Mouse (Mus musculus): Measurements from ENCODE around the gene Smarca2. TPM values are rescaled to one million over a fixed set of nuclear protein-coding genes. Genes with fewer than 3 reads are reported as not detected.
A peak's percentile ranks its signal among the peaks of the same experiment; 100 is the strongest.

Gene Smarca2
- polyA plus RNA-seq, 1 experiment from 2014 or later = 29.6 TPM

DNA sequence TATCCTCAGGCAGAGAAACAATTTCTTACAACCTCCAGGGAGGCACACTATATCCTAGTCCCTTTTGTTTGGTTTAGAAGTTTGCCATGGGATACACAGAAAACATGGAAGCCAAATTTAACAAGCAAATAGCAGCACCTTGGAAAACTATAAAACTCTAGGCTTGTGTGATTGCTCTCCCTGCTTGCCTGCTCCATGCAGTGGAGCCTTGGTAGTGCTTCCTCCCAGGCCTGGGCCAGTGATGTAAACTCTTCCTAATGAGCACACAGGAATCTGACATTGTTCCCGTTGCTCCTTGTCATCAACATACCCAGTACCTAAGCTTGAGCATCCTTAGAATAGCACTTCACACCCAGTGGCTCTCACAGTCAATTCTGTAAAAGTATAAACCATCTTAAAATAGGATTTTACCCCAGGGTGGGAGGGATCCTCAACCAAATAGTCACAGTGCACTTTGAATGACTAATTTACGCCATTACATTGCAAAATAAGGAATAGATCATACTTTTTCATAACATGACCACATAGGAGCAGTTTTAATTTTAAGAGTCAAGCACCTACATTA lies 1.5 kb upstream of the Smarca2 start:
- WGBS = 40% methylated on average over 2 of the region's 2 CpGs
- no peak overlapping the region for H3K9ac ChIP-seq (ENCODE audit: low read depth, low read length)
- H3K27me3 ChIP-seq (replicated peaks; ENCODE audit: control insufficient read depth, insufficient read depth, low read length) = no peaks in the 10 kb centered on the region
- 0 out of 2 replicates have a peak overlapping the region, but pooled peaks have one; percentile 18 for H3K27ac ChIP-seq (ENCODE audit: low read length)
- H3K4me2 ChIP-seq (ENCODE audit: low read depth, low read length) = no peak overlapping the region
- no peaks in the 10 kb centered on the region for H3K9me3 ChIP-seq (ENCODE audit: control insufficient read depth, low read length)
- ATAC-seq = no peak
- H3K36me3 ChIP-seq (ENCODE audit: control insufficient read depth, insufficient read depth, low read length) = no peaks in the 10 kb centered on the region
- H3K4me3 ChIP-seq (ENCODE audit: low read length) = no peak overlapping the region
- peaks cover 3% of the 10 kb centered on the region for H3K4me1 ChIP-seq (ENCODE audit: control insufficient read depth, insufficient read depth, low read length)

DNA sequence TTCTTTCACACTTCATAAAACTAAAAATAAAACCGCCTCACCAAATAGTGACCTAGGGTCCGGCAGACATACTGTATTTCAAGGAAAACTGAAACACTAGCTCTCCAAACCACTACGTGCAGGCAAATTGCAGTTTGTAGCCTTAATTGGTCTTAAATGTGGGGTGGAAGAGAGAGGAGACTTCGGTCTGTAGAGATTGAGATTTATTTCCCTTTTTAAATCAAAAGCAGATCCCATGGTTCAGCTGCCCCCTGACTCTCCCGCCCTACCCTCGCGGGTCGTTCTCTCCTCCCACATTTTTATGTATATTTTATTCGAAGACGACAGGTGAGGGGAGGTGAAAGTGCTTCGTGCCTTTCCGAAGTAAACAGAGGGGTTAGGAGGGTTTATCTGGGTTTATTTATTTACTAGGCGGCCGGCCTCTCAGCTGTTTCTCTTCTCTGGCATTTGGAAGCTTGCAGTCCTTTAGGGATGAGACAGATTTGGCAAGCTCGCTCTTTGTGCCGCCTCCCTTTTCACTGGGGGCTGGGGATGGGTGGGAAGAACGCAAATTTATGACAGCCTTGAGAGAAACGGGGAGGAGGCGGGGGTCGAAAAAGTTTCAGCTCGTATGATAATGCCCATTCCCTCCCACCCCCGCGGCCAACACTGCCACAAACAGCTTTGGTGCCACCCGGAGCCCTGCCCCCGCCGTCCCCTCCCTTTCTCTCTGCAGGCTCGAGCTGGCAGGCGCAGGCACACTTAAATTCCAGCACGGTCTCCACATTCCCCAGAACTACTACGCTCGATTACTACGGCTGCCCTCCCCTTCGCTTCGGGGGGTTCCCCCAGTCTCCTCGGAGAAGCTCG lies 720 bp upstream of the Smarca2 start:
- WGBS = 2% methylated on average over 36 of the region's 36 CpGs
- H3K4me3 ChIP-seq (ENCODE audit: low read length) = peak overlapping the region; percentile 78
- peak; percentile 55 for ATAC-seq
- H3K36me3 ChIP-seq (ENCODE audit: control insufficient read depth, insufficient read depth, low read length) = no peaks in the 10 kb centered on the region
- H3K27ac ChIP-seq (ENCODE audit: low read length) = peak overlapping the region; percentile 95
- H3K27me3 ChIP-seq (replicated peaks; ENCODE audit: control insufficient read depth, insufficient read depth, low read length) = no peaks in the 10 kb centered on the region
- no peaks in the 10 kb centered on the region for H3K9me3 ChIP-seq (ENCODE audit: control insufficient read depth, low read length)
- H3K4me1 ChIP-seq (ENCODE audit: control insufficient read depth, insufficient read depth, low read length) = peaks cover 4% of the 10 kb centered on the region
- H3K9ac ChIP-seq (ENCODE audit: low read depth, low read length) = peak overlapping the region; percentile 70
- peak overlapping the region; percentile 97 for H3K4me2 ChIP-seq (ENCODE audit: low read depth, low read length)

DNA sequence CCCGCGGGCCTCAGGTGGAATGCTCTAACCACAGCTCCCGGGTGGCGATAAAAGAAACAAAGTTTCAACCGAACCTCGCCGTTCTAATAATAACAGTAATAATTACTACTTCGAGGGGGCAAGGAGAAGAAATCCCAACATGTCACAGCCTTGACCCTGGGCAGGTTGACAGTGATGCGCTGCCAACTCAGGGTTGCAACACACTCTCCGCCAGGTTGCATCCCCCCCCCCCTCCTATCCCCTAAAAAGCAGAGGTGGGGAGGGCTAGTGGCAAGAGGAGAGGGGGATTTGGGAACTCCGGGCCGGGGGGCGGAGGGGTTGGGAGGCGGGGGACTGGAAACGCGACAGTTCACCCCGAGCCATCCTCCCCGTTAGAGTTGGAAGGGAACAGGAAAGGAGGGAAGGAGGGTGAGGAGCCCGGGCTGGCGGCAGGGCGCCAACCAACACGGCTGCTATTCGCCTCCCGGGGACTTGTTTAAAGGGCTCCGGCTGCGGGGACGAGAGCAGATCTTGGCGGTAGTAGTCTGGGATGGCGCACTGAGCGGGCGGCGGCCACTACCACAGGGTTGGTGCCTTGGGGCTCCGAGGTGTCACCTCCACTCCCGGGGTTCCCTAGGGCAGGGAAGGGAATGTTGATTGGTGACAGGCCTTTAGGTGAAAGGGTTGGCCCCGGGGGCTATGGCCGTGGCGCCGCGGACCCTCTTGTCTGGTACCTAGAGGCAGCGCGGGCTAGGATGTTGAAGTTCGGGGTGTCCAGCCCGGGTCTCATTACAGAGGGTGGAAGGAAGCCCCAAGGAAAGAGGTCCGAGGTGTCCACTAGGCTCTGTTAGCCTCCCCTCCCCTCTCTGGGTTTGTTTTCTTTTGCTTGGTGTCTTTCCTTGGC lies 829 bp downstream of the Smarca2 start:
- peaks cover 8% of the 10 kb centered on the region for H3K4me1 ChIP-seq (ENCODE audit: control insufficient read depth, insufficient read depth, low read length)
- peak overlapping the region; percentile 87 for H3K27ac ChIP-seq (ENCODE audit: low read length)
- H3K4me2 ChIP-seq (ENCODE audit: low read depth, low read length) = peak overlapping the region; percentile 97
- under 1% methylated on average over 44 of the region's 44 CpGs for WGBS
- peak overlapping the region; percentile 85 for H3K9ac ChIP-seq (ENCODE audit: low read depth, low read length)
- no peak for ATAC-seq
- H3K36me3 ChIP-seq (ENCODE audit: control insufficient read depth, insufficient read depth, low read length) = no peaks in the 10 kb centered on the region
- no peaks in the 10 kb centered on the region for H3K9me3 ChIP-seq (ENCODE audit: control insufficient read depth, low read length)
- peak overlapping the region; percentile 78 for H3K4me3 ChIP-seq (ENCODE audit: low read length)
- H3K27me3 ChIP-seq (replicated peaks; ENCODE audit: control insufficient read depth, insufficient read depth, low read length) = no peaks in the 10 kb centered on the region

DNA sequence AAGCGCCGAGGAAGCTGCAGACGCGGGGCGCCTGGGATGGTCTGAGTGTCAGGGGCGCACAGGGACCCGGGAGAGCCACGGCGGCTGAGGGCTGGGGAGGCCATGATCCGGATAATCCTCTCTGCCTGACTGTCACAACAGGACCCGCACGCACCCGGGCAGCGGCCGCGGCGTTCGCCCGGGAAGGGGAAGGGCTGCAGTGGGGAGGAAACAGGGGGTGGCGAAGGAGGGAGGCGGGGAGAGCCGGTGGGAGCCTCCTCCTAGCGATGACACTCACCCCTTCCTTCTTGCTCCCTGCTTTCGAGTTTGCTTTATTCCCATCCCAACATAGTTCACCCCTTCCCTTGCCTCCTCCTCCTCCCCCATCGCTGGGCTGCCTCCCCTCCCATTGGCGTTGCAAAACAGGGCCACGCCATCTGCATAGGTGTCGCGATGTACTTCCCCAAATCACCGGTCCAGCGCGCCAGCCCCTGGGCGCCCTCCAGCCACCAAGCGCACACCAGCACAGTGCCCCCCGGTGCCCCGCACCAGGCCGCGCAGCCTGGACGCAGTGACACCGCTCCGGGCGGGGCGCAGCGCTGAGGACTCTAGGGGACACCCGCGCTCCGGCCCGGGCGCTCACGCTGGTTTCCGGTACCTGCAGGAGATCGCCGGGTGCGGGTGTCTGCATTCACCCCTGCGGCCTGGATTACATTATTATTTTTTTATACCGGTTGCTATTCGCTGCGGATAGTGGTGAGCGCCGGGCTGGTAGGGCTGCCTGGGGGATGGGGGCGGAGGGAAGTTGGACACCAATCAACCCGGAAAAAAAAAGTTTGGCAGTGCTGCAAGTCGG lies 1.7 kb downstream of the Smarca2 start:
- no peaks in the 10 kb centered on the region for H3K9me3 ChIP-seq (ENCODE audit: control insufficient read depth, low read length)
- peak; percentile 27 for ATAC-seq
- H3K4me3 ChIP-seq (ENCODE audit: low read length) = peak overlapping the region; percentile 78
- no peaks in the 10 kb centered on the region for H3K36me3 ChIP-seq (ENCODE audit: control insufficient read depth, insufficient read depth, low read length)
- no peaks in the 10 kb centered on the region for H3K27me3 ChIP-seq (replicated peaks; ENCODE audit: control insufficient read depth, insufficient read depth, low read length)
- peaks cover 8% of the 10 kb centered on the region for H3K4me1 ChIP-seq (ENCODE audit: control insufficient read depth, insufficient read depth, low read length)
- H3K9ac ChIP-seq (ENCODE audit: low read depth, low read length) = peak overlapping the region; percentile 85
- peak overlapping the region; percentile 87 for H3K27ac ChIP-seq (ENCODE audit: low read length)
- H3K4me2 ChIP-seq (ENCODE audit: low read depth, low read length) = peak overlapping the region; percentile 97
- under 1% methylated on average over 63 of the region's 63 CpGs for WGBS

DNA sequence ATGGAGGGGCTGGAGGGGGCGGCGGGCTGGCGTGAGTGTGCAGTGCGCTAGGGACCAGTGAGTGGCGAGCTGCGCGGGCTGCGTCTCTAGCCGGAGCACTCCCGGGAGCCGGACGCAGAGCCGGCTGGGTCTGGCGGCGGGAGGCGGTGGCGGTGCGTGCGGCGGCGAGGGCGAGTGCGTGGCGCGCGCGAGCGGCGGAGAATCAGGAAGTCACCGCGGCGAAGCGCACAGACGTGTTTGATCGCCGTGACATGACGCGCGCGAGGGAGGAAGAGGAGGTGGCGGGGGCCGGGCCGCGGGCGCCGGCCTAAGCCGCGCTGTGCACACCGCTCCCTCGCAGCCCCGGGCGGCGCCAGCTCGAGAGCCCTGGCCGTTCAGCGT lies 2.3 kb downstream of the Smarca2 start:
- Histone ChIP-seq H3K27ac (ENCODE audit: low read length) (peak overlapping the region; percentile 87), H3K4me1 (ENCODE audit: control insufficient read depth, insufficient read depth, low read length) (peaks cover 8% of the 10 kb centered on the region), H3K4me3 (ENCODE audit: low read length) (peak overlapping the region; percentile 78), H3K9ac (ENCODE audit: low read depth, low read length) (peak overlapping the region; percentile 85), H3K4me2 (ENCODE audit: low read depth, low read length) (peak overlapping the region; percentile 97), H3K9me3 (ENCODE audit: control insufficient read depth, low read length) (no peaks in the 10 kb centered on the region), H3K36me3 (ENCODE audit: control insufficient read depth, insufficient read depth, low read length) (no peaks in the 10 kb centered on the region), H3K27me3 (replicated peaks; ENCODE audit: control insufficient read depth, insufficient read depth, low read length) (no peaks in the 10 kb centered on the region)
- 1% methylated on average over 50 of the region's 56 CpGs for WGBS
- ATAC-seq = peak; percentile 29

DNA sequence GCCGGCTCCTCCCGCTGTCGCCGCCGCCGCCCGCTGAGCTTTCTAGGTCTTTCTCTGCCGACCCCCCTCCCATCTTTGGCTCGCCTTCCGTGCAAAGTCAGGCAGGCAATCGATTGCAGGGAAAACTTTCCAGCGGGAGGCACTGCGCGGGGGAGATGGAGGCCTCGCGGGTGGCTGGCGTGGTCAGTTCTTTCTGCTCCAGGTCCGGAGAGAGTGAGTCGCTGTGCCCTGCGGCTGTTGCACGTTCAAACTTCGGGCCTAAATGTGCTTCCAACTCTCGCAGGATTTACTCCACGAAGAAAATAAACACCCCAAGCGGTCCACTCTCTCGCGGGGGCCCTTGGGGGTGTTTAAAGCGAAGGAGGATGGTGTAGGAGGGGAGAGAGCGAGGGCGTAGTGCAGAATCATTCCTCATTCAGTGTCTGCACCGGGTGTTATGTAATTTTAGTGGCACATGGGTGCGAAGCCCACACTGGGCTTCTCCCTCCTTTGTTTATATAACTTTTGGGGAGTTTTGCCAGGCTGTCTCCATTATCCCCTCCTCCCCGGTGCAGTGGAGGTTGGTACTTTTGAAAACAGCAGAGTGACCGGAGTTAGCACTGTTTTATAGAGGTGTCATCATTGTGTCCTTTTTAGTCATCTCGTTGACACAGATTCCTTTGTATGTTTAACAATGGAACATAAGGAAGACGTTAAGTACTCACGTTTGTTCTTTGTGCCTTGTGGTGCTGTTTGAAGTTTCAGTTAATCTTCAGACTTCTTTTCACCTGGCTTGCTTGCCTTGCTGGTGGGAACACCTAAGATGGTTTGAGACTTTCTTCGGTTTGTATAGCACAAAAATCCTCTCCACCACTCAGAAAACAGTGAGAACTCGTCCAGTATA lies 2.9 kb downstream of the Smarca2 start:
- 1% methylated on average over 39 of the region's 39 CpGs for WGBS
- ATAC-seq = no peak
- peak overlapping the region; percentile 97 for H3K4me2 ChIP-seq (ENCODE audit: low read depth, low read length)

DNA sequence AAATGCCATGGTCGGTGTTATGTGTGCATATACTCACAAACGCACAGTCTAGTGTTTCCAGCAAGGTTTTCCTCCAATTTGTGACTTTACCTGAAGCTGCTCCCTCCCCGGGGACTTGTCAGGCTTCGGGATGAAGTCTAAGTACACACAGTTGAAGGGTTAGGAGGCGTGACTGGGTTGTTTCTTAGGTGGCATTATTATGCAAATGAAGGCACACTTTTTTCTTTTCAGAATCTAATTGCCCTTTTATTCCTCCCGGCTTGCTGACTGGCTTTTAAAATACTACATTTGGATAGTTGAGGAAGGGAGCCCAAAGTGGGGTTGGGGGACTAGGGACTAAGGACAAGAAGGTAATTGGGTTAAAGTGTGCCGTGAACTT lies 3.6 kb downstream of the Smarca2 start:
- 28% methylated on average over 7 of the region's 7 CpGs for WGBS
- H3K4me1 ChIP-seq (ENCODE audit: control insufficient read depth, insufficient read depth, low read length) = peaks cover 16% of the 10 kb centered on the region
- no peaks in the 10 kb centered on the region for H3K27me3 ChIP-seq (replicated peaks; ENCODE audit: control insufficient read depth, insufficient read depth, low read length)
- peak overlapping the region; percentile 97 for H3K4me2 ChIP-seq (ENCODE audit: low read depth, low read length)
- H3K36me3 ChIP-seq (ENCODE audit: control insufficient read depth, insufficient read depth, low read length) = no peaks in the 10 kb centered on the region
- no peak overlapping the region for H3K9ac ChIP-seq (ENCODE audit: low read depth, low read length)
- no peak overlapping the region for H3K27ac ChIP-seq (ENCODE audit: low read length)
- no peak for ATAC-seq
- H3K4me3 ChIP-seq (ENCODE audit: low read length) = peak overlapping the region; percentile 78
- no peaks in the 10 kb centered on the region for H3K9me3 ChIP-seq (ENCODE audit: control insufficient read depth, low read length)

More for the DNA sequence above, 2.9 kb downstream of the Smarca2 start:
- Histone ChIP-seq H3K4me3 (ENCODE audit: low read length) (peak overlapping the region; percentile 78), H3K9ac (ENCODE audit: low read depth, low read length) (peak overlapping the region; percentile 85), H3K27ac (ENCODE audit: low read length) (peak overlapping the region; percentile 87), H3K27me3 (replicated peaks; ENCODE audit: control insufficient read depth, insufficient read depth, low read length) (no peaks in the 10 kb centered on the region), H3K4me1 (ENCODE audit: control insufficient read depth, insufficient read depth, low read length) (peaks cover 10% of the 10 kb centered on the region), H3K9me3 (ENCODE audit: control insufficient read depth, low read length) (no peaks in the 10 kb centered on the region), H3K36me3 (ENCODE audit: control insufficient read depth, insufficient read depth, low read length) (no peaks in the 10 kb centered on the region)

DNA sequence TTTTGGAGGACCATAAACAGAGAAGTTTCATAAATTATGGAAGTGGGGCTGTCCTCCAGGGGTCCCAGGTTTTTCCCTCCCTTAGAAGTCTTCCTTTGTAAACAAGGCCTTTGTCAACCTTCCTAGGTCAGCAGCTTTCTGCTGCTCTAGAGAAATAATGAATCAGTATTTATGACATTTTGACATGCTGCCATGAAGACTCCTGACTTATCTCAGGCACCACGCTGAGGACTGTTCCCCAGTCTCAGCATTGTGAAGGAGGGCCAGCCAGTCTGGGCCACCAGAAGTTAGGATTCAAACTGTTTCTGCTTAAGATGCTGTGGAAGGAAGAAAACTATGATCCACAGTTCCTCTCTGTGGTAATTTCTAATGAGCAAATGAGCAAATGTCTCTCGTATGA lies 4.8 kb downstream of the Smarca2 start:
- ATAC-seq = no peak
- Histone ChIP-seq H3K9me3 (ENCODE audit: control insufficient read depth, low read length) (no peaks in the 10 kb centered on the region), H3K27me3 (replicated peaks; ENCODE audit: control insufficient read depth, insufficient read depth, low read length) (no peaks in the 10 kb centered on the region), H3K4me1 (ENCODE audit: control insufficient read depth, insufficient read depth, low read length) (peaks cover 21% of the 10 kb centered on the region), H3K9ac (ENCODE audit: low read depth, low read length) (no peak overlapping the region), H3K4me3 (ENCODE audit: low read length) (no peak overlapping the region), H3K27ac (ENCODE audit: low read length) (no peak overlapping the region), H3K4me2 (ENCODE audit: low read depth, low read length) (no peak overlapping the region), H3K36me3 (ENCODE audit: control insufficient read depth, insufficient read depth, low read length) (no peaks in the 10 kb centered on the region)
- WGBS = 43% methylated on average over 2 of the region's 2 CpGs

Measured in intestine, embryonic 16.5 days (tissue).